Mouse (Mus musculus) kidney, postnatal 25 days (tissue): Measurements from ENCODE around the gene Mtfmt.

ENCODE experiments used
- DNase-seq, 2 experiments: peaks; one replicate each; pipeline ENCODE4 v3.0.0; 2021; ENCODE audit warnings: mixed read lengths in 2 of 2

Gene Mtfmt

DNA sequence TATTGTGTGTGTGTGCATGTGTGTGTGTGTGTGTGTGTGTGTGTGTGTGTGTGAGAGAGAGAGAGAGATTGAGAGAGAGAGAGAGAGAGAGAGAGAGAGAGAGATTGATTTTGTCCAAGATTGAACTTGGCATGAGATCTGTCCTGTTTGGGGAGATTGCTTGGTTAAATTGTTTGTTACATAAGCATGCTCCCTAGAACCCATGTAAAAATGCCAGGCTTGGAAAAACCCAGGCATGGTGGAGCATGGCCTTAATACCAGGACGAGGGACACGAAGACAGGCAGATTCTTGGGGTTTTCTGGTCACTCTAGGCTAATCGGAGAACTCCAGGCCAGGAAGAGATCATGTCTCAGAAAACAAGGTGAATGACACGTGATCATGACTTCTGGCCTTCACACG is 7.6 kb upstream of the Mtfmt start:
- DNase-seq, result peak in 1 of 2 experiments; percentile 33

DNA sequence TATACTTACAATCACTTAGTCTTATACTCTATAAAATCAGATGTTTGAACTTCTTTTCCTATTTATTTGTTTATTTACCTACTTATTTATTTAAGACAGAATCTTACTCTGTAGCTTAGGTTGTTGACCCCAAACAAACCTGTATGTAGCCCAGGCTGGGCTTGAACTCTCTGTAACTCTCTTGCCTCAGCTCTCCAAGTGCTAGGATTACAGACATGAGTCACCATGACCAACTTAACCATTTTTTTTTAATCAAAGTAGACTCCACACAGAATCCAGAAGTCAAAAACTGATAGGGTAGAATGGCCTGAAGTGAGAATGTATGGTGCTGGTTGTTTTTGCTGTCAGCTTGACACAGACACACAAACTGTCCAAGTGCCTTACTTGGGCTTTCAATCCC is 5.2 kb upstream of the Mtfmt start:
- DNase-seq, result no peak

DNA sequence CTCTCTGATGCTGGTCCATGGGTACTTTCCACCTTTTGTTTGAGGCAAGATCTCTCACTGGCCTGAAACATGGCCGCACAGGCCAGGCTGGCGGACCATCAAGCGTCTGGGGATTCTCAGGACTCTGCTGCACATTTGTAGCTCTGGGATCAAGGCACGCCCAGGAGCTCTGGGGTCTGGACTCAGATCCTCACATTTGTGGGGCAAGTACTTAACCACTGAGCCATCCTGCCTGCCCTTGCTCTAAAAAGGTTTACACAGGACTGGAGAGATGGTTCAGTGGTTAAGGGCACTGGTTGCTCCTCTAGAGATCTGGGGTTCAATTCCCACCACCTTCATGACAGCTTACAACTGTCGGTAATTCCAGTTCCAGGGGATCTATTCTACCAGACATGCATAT is 4.7 kb upstream of the Mtfmt start:
- DNase-seq, result no peak

DNA sequence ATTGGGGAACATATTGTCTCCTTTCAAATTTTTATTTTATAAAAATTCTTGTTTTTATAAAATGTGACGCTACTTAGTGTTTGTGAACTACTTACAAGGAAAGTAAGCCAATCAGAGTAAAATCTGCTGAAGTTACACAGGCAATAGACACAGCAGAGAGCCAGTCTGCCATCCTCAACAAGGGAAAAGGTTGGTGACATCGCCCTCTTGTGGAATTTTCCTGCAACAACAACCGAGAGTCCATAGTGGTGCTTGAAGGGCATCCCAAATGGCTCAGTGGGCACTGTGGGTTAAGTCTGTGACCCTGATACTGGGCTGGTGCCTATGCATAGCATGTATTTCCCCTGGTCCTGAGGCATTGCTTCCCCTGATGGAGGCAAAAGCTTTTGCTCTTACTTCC is 3.3 kb upstream of the Mtfmt start:
- peak; percentile 84 to 92 for DNase-seq

DNA sequence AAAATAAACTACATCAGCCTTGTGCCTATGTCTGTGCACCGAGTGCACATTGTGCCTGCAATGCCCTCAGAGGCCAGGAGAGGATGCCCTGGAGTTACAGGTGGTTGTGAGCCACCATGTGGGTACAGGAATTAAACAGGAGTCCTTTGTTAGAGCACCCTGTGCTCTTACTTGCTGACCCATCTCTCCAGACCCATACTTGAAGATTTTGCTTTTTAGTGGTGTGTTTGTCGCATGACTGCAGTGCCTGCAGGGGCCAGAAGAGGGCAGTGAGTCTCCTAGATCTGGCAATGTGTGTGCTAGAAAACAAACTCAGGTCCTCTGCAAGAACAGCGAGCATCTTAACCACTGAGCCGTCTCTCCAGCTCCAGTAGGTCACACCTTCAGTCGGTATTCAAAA is 1.4 kb upstream of the Mtfmt start:
- DNase-seq, result peak in 1 of 2 experiments; percentile 65

DNA sequence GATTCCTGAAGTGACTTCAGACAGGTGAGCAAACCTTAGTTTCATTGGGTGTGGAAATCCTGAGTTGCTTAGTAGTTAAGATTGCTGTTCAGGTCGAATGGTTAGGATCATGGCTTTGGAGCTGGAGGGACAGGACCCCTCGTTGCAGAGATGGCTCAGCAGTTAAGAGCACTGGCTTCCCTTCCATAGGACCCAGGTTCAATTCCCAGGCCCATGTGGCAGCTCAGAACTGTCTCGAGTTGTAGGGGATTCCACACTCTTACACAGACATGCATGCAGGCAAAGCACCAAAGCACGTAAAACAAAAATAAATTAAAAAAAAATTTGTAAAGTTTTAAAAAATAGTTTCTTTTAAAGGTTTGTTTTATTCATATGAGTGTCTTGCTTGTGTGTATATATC is 371 bp upstream of the Mtfmt start:
- DNase-seq, result no peak

DNA sequence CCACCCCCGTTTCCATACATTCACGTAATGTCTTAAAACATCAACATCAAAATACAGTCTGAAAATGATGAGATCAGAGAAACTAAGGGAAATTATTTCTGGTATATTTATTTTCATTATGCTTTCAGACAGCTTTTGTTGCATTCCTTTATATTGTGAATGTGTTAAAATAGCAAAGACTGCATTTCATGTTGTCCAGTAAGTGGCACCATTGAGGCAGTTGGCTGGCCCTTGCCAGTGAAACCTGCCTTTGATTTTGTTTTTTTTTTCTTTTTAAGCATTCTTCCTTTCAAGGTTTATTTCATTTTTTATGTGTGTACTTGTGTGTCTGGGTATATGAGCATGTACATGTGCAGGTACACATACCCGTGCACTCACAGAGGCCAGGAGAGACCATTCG is 9.1 kb downstream of the Mtfmt start:
- no peak for DNase-seq

DNA sequence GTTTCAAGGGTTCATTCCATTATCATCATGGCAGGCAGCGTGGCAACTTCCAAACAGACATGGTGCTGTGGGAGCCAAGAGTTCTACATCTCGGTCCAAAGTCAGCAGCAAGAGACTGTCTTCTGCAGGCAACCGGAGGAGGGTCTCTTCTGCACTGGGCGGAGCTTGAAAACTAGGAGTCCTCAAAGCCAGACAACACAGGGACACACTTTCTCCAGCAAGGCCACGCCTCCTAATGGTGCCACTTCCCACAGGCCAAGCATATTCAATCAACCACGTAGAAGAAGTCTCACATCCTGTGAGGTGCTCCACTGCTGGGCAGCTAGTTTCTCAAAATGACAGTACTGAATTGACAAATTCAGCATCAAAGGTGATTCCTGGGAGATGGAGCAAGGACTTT is 12.4 kb downstream of the Mtfmt start:
- no peak for DNase-seq

DNA sequence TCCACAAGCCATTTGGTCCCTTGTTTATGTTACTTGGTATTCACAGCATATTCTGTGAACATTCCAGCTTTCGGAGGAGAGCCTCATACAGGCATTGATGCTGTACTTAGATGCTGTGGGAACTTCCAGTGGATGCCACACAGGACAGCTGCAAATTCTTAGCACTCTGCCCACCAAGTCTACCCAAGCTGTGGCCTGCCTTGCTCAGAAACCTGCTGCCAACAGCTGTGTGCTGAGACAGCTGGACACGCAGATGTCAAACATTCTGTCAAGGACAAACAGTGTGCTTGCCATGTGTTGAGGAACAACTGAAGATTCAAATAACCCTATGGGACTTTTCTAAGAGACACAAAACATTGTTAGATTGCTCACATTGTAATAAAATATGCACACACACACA is 23.4 kb downstream of the Mtfmt start:
- DNase-seq, result no peak

DNA sequence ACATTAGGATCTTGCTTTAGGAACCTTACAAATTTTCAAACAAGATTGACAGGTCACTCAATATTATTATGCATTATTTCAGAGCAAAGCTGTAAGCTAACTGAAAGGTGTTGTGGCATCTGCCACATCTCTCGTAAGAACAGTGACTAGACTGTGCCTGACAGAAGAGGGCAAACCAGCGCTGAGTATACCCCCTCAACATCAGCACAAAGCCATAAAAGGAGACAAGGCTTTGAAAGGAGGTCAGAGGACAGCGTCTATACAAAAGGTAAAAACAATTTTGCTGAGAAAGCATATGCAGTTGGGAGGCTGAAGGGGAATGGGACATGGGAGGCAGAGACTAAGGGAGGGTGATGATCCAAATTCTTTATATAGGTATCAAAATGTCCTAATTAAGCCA is 24.6 kb downstream of the Mtfmt start:
- DNase-seq, result no peak

DNA sequence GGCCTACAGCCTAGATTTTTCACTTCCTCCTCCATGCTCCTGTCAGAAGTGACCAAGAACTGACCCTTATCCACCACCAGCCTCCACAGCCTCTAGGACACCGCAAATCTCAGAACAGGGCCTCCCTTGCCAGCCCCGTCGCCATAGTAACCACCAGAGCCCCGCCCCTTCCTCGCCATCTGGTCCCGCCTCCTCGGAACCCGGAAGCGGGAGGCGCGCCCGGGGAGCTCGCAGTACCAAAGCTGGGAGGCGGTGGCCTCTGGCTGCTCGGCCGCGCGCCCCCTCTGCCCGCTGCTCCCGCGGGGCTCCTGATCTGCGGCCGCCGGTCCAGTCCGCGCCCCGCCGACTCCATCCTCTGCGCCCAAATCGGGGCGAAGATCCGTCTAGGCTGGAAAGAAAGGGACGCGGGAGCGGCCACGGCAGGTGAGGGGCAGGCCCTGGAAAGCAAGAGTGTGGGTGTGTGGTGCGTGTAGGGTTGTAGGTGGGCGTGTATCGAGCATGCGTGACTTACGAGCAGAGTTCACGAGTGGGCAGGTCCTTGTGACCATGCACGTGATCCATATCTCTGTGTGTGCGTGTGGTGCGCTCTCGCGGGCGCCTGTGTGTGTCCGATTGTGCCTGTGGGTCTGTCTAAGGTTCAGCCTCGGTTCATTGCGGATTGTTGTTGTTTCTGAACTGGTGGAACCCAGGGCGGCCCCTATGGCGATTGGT is 25.3 kb downstream of the Mtfmt start, which contains the start of gene Spg21:
Gene Spg21, plus strand, starts transcription at position 216 of the 711 bp plus-strand sequence.
- DNase-seq, result peak; percentile 97

DNA sequence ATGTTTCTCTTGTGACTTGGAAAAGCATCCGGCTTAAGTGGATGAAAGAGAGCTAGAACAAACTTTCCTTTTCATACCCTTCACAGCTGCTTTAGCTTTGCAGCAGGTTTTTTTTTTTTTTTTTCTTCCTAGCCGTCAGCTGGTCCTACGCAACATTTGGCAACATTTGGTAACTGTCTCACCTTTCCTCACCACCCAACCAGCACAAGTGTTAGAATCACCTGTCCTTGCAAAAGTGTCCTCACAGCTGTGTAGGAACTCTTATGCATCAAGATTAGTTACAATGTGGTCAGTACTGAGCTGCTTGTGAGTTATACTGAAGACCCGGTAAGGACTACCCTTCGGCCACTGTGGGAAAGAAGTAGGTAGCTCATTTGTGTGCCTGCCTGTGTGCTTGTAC is 27.0 kb downstream of the Mtfmt start:
- DNase-seq, result no peak

DNA sequence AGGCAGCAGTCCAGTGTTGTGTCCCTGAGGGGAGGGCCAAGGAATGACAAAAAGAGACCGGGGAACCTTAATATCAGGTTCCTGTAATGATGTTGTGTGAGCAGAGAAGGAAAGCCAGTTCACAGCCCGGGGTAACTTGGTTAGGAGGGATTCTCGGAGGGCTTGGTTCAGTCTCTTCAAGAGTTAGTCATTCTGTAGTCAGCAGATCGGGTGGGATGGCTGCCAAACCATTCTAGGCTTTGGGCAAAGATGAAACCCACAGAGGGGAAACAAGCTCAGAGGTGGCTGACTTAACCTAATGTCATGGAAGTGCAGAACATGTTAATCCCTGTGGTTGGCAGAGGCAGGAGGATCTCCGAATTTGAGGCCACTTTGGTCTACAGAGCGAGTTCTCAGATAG is 28.6 kb downstream of the Mtfmt start:
- DNase-seq, result peak; percentile 71 to 83

DNA sequence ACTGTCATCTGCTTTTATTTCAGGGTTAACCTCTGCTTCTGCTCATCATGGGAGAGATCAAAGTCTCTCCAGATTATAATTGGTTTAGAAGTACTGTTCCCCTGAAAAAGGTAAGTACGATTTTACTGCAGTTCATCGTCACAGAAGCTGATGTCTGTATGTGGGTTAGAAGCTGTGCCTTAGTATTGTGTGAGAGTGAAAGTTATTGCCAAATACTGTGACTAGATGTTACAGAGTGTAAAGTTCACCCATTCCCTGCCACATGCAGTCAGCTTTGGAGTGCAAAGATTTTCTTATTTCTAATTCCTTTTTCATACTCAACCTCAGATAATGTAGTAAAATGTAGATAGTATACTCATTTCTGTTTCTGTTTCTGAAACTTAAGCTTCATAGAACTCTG is 29.7 kb downstream of the Mtfmt start:
- DNase-seq, result no peak

DNA sequence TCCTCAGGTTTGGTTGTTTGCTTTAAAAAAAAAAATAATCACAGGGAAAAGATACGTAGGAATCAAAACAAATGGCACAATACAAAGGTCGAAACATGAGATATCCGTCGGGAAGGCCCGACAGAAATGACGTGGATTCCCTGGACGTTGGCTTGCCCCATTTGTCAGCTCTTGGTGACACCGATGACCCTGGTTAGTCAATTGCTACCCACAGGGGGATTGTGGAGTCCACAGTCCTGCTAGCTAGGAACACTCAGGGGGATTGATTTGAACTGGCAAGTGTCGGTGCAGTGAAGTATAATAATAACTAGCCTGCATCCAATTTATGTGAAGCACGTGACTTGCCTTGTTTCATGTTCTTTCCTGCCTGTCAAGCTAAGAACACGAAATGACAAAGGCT is 32.1 kb downstream of the Mtfmt start:
- DNase-seq, result no peak

DNA sequence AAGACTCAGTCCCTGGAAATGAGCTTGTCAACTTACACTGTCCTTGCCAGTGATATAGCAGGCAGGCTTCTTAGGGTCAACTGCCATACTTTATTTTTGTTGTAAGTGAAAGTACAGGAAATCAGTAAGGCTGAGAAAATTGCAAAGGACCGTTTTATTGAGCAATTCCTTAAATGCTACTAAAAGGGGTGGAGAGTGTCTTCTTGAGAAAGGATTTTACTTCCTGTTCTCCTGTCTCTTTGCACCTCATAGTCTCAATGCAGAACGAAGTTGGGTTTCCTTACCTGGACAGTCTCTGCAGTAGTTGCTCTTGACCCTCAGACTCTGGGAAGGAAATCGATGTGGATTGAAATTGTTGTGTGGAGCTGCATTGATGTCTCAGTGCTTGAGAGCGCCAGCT is 37.2 kb downstream of the Mtfmt start:
- DNase-seq, result no peak

DNA sequence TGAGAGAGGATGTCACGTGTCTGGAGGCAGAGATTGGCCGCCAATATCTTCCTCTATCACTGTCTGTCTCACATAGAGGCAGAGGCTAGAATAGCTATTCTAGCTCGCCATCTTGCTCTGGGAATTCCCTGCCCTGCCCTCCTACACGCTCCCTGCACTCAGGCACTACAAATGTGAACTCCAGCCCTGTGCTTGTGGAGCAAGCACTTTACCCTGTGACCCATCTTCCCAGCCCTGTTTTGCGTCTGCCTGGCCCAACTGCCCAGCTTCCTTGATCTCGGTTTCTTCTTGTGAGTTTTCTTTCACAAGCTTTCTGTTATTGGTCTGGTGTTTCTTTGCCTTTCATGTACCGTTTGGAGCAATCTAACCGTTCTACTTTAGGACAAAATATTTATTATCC is 43.6 kb downstream of the Mtfmt start:
- DNase-seq, result no peak

DNA sequence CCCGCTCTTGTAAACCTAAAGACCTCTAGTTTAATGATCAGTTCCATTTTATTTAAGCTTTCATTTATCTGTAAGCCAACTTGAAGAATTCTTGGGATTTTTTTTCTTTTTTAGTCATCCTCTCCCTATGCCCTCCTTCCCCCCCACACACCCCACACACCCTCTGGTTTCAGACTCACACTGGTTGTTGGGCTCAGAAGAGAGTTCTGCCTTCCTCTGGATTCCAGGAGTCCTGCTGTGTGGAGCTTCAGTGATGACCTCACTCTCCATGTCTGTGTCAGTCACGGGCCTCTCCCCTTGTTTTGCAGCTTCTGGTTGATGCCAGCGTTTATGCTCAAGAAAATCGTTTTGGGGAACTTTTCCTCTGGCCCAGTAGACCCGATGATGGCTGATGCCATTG is 44.5 kb downstream of the Mtfmt start:
- DNase-seq, result no peak

DNA sequence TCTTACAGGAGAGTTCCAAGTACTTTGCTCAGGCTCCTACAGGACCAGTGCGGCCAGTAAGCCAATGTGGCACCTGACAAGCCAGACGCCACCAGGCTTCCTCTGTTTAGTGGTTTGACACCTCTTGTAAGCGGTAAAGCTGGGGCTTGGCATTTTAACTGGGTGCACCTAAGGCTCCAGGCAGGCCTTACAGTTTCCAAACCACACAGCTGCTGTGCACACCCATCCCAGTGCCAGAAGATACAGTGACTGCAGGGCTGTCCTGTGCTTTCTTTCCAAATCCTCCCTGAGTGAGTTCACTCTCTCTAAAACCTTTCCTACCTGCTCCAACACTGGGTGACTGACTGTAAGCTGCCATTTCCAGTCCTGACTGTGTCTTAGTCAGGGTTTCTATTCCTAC is 55.9 kb downstream of the Mtfmt start:
- no peak for DNase-seq

DNA sequence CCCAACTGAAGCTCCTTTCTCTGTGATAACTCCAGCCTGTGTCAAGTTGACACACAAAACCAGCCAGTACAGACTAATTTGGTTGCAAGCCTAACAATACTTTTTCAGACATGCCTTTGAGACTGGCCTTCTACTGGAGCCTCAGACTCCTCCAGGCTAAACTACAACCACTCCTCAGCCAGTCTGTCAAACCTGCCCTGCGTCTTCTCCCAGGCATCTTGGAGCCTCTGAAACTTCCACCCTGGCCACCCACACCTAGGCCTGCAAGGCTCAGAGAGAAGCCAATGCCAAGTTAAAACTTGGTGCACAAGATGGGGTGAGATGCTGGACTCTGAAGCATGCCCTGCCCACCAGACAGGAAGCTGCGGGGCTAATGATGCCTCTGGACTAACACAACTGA is 56.8 kb downstream of the Mtfmt start:
- no peak for DNase-seq

DNA sequence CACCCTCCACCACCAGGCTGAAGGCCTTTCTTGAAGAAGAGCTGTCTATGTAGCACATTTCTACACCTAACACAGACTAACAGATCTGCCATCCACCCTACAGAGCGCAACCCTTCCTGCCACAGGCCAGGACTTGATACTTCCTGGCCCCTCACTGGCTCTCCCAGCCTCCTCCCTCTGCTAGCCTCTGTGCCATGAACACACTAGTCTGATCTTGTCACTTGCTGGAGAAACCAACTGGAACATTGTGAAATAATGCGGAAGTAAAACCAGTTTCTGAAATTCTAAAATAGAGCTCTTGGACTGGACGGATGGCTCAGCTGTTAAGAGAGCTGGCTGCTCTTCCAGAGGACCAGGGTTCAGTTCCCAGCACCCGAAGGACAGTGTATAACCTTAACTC is 57.3 kb downstream of the Mtfmt start:
- DNase-seq, result no peak

DNA sequence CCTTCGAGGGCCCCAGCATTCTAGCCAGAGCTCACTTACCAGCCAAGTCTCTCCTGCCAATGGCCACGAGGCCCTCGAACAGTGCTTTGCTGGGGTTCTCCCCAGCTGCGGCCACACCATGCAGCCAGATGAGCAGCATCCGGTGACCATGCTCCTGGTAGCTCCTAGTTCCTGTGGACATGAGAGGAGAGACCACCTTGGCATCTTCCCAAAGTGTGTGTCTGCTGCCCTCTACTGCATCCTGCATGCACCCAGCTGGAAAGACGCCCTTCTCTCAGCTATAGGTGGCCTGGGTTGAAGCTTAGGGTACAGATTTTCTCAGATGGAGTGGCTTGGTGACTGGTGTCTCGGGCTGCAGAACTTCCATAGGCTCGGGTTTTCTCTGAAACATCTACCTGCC is 66.6 kb downstream of the Mtfmt start:
- no peak for DNase-seq
